Mouse (Mus musculus): ENCODE results near the gene Il12rb2. TPM values are rescaled to one million over a fixed set of nuclear protein-coding genes. Genes with fewer than 3 reads are reported as not detected.

The Il12rb2 gene
- total and polyA plus RNA-seq, 3 experiments, result 0.15 to 3.1 (median 0.27) TPM

- H3K9me3 ChIP-seq (replicated peaks), result no peaks in the 10 kb centered on the region
- DNase-seq (ENCODE audit: low spot score) (no peak), ATAC-seq (ENCODE audit: extremely low read depth, insufficient number of reproducible peaks, low FRiP score, poor library complexity, severe bottlenecking) (no peak)
- H3K27me3 ChIP-seq (ENCODE audit: insufficient read depth, low read length), result no peaks in the 10 kb centered on the region
- TF ChIP-seq POLR2AphosphoS5 (IDR thresholded peaks at IDR 0.05; ENCODE audit: insufficient replicate concordance, low read depth, low read length) (no peak), TAL1 (conservative IDR thresholded peaks at IDR 0.05; ENCODE audit: low read depth, low read length) (no peak), GATA1 (IDR thresholded peaks at IDR 0.05; ENCODE audit: borderline replicate concordance, low read length) (no peak), GATA2 (IDR thresholded peaks at IDR 0.05; ENCODE audit: borderline replicate concordance, low read depth, low read length) (no peak), CTCF (IDR thresholded peaks at IDR 0.05; ENCODE audit: low read depth, low read length) (no peak)
- H3K36me3 ChIP-seq (replicated peaks), result peaks cover 4% of the 10 kb centered on the region
- H3K4me3 ChIP-seq (ENCODE audit: low read depth, low read length), result no peak overlapping the region
- peaks cover 37% of the 10 kb centered on the region for H3K4me1 ChIP-seq (ENCODE audit: insufficient read depth, low read depth, low read length)
These were observed 58.9 kb downstream of the Il12rb2 start for GRCm38 (mm10) chr6:67317068-67317467.

- Histone ChIP-seq H3K36me3 (replicated peaks) (peaks cover 2% of the 10 kb centered on the region), H3K9me3 (replicated peaks) (no peaks in the 10 kb centered on the region), H3K4me3 (ENCODE audit: low read depth, low read length) (no peak overlapping the region), H3K4me1 (ENCODE audit: insufficient read depth, low read depth, low read length) (peaks cover 36% of the 10 kb centered on the region), H3K27me3 (ENCODE audit: insufficient read depth, low read length) (no peaks in the 10 kb centered on the region)
- TF ChIP-seq GATA1 (IDR thresholded peaks at IDR 0.05; ENCODE audit: borderline replicate concordance, low read length), result no peak
- no peak for TF ChIP-seq GATA2 (IDR thresholded peaks at IDR 0.05; ENCODE audit: borderline replicate concordance, low read depth, low read length)
- no peak for TF ChIP-seq TAL1 (conservative IDR thresholded peaks at IDR 0.05; ENCODE audit: low read depth, low read length)
- no peak for TF ChIP-seq POLR2AphosphoS5 (IDR thresholded peaks at IDR 0.05; ENCODE audit: insufficient replicate concordance, low read depth, low read length)
- TF ChIP-seq CTCF (IDR thresholded peaks at IDR 0.05; ENCODE audit: low read depth, low read length), result no peak
- DNase-seq (ENCODE audit: low spot score), result no peak
- no peak for ATAC-seq (ENCODE audit: extremely low read depth, insufficient number of reproducible peaks, low FRiP score, poor library complexity, severe bottlenecking)
These were observed 61.3 kb downstream of the Il12rb2 start for GRCm38 (mm10) chr6:67314697-67315096.

GRCm38 (mm10) chr6:67309752-67310151 is 66.2 kb downstream of the Il12rb2 start:
- ATAC-seq (ENCODE audit: extremely low read depth, insufficient number of reproducible peaks, low FRiP score, poor library complexity, severe bottlenecking) (peak; percentile 22), DNase-seq (ENCODE audit: low spot score) (no peak)
- no peaks in the 10 kb centered on the region for H3K27me3 ChIP-seq (ENCODE audit: insufficient read depth, low read length)
- H3K4me1 ChIP-seq (ENCODE audit: insufficient read depth, low read depth, low read length), result peaks cover 25% of the 10 kb centered on the region
- H3K4me3 ChIP-seq (ENCODE audit: low read depth, low read length), result no peak overlapping the region
- peaks cover 2% of the 10 kb centered on the region for H3K36me3 ChIP-seq (replicated peaks)
- no peak for TF ChIP-seq GATA1 (IDR thresholded peaks at IDR 0.05; ENCODE audit: borderline replicate concordance, low read length)
- TF ChIP-seq POLR2AphosphoS5 (IDR thresholded peaks at IDR 0.05; ENCODE audit: insufficient replicate concordance, low read depth, low read length), result no peak
- TF ChIP-seq TAL1 (conservative IDR thresholded peaks at IDR 0.05; ENCODE audit: low read depth, low read length), result no peak
- no peak for TF ChIP-seq CTCF (IDR thresholded peaks at IDR 0.05; ENCODE audit: low read depth, low read length)
- TF ChIP-seq GATA2 (IDR thresholded peaks at IDR 0.05; ENCODE audit: borderline replicate concordance, low read depth, low read length), result no peak
- no peaks in the 10 kb centered on the region for H3K9me3 ChIP-seq (replicated peaks)

GRCm38 (mm10) chr6:67308994-67309393 is 67.0 kb downstream of the Il12rb2 start:
- TF ChIP-seq TAL1 (conservative IDR thresholded peaks at IDR 0.05; ENCODE audit: low read depth, low read length) (no peak), GATA2 (IDR thresholded peaks at IDR 0.05; ENCODE audit: borderline replicate concordance, low read depth, low read length) (no peak), CTCF (IDR thresholded peaks at IDR 0.05; ENCODE audit: low read depth, low read length) (no peak), GATA1 (IDR thresholded peaks at IDR 0.05; ENCODE audit: borderline replicate concordance, low read length) (no peak), POLR2AphosphoS5 (IDR thresholded peaks at IDR 0.05; ENCODE audit: insufficient replicate concordance, low read depth, low read length) (no peak)
- H3K4me1 ChIP-seq (ENCODE audit: insufficient read depth, low read depth, low read length), result peaks cover 20% of the 10 kb centered on the region
- H3K9me3 ChIP-seq (replicated peaks), result no peaks in the 10 kb centered on the region
- no peak for DNase-seq (ENCODE audit: low spot score)
- H3K36me3 ChIP-seq (replicated peaks), result peaks cover 8% of the 10 kb centered on the region
- ATAC-seq (ENCODE audit: extremely low read depth, insufficient number of reproducible peaks, low FRiP score, poor library complexity, severe bottlenecking), result no peak
- H3K4me3 ChIP-seq (ENCODE audit: low read depth, low read length), result no peak overlapping the region
- no peaks in the 10 kb centered on the region for H3K27me3 ChIP-seq (ENCODE audit: insufficient read depth, low read length)

GRCm38 (mm10) chr6:67303210-67303609 is 72.8 kb downstream of the Il12rb2 start:
- TF ChIP-seq POLR2AphosphoS5 (IDR thresholded peaks at IDR 0.05; ENCODE audit: insufficient replicate concordance, low read depth, low read length), result no peak
- no peak for TF ChIP-seq GATA1 (IDR thresholded peaks at IDR 0.05; ENCODE audit: borderline replicate concordance, low read length)
- TF ChIP-seq TAL1 (conservative IDR thresholded peaks at IDR 0.05; ENCODE audit: low read depth, low read length), result no peak
- TF ChIP-seq GATA2 (IDR thresholded peaks at IDR 0.05; ENCODE audit: borderline replicate concordance, low read depth, low read length), result no peak
- TF ChIP-seq CTCF (IDR thresholded peaks at IDR 0.05; ENCODE audit: low read depth, low read length), result no peak
- Histone ChIP-seq H3K9me3 (replicated peaks) (no peaks in the 10 kb centered on the region), H3K36me3 (replicated peaks) (peaks cover 32% of the 10 kb centered on the region), H3K4me1 (ENCODE audit: insufficient read depth, low read depth, low read length) (no peaks in the 10 kb centered on the region), H3K27me3 (ENCODE audit: insufficient read depth, low read length) (no peaks in the 10 kb centered on the region), H3K4me3 (ENCODE audit: low read depth, low read length) (no peak overlapping the region)
- no peak for ATAC-seq (ENCODE audit: extremely low read depth, insufficient number of reproducible peaks, low FRiP score, poor library complexity, severe bottlenecking)
- no peak for DNase-seq (ENCODE audit: low spot score)

DNA sequence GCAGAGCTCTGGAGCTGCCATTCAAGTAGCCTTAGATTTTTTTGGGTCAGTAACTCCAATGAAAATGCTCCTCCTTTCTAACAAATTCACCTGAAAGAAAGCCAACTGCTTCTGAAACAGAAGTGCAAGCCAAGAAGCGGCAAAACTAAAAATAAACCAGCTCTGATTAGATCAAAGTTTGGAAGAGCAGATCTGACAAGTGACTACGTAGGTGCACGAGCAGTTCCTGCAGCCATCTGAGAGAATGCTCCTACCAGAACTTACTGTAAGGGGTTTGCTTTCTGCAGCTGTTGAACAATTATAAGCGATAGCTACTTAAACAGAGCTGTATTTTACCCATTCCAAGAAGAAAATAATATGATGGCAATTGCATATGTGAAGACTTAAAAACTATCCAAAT is 73.5 kb downstream of the Il12rb2 start:
- no peak for DNase-seq (ENCODE audit: low spot score)

More for the DNA sequence above, 73.5 kb downstream of the Il12rb2 start:
- no peaks in the 10 kb centered on the region for H3K27me3 ChIP-seq (ENCODE audit: insufficient read depth, low read length)
- no peak for TF ChIP-seq CTCF (IDR thresholded peaks at IDR 0.05; ENCODE audit: low read depth, low read length)
- no peak for TF ChIP-seq TAL1 (conservative IDR thresholded peaks at IDR 0.05; ENCODE audit: low read depth, low read length)
- no peak for TF ChIP-seq GATA1 (IDR thresholded peaks at IDR 0.05; ENCODE audit: borderline replicate concordance, low read length)
- TF ChIP-seq GATA2 (IDR thresholded peaks at IDR 0.05; ENCODE audit: borderline replicate concordance, low read depth, low read length), result no peak
- TF ChIP-seq POLR2AphosphoS5 (IDR thresholded peaks at IDR 0.05; ENCODE audit: insufficient replicate concordance, low read depth, low read length), result no peak
- H3K36me3 ChIP-seq (replicated peaks), result peaks cover 36% of the 10 kb centered on the region
- H3K4me1 ChIP-seq (ENCODE audit: insufficient read depth, low read depth, low read length), result no peaks in the 10 kb centered on the region
- ATAC-seq (ENCODE audit: extremely low read depth, insufficient number of reproducible peaks, low FRiP score, poor library complexity, severe bottlenecking), result no peak
- H3K4me3 ChIP-seq (ENCODE audit: low read depth, low read length), result no peak overlapping the region
- H3K9me3 ChIP-seq (replicated peaks), result no peaks in the 10 kb centered on the region

All from G1E (cell line).